ENCODE assay signal across 14 mouse cellular contexts in the genomic region with DNA sequence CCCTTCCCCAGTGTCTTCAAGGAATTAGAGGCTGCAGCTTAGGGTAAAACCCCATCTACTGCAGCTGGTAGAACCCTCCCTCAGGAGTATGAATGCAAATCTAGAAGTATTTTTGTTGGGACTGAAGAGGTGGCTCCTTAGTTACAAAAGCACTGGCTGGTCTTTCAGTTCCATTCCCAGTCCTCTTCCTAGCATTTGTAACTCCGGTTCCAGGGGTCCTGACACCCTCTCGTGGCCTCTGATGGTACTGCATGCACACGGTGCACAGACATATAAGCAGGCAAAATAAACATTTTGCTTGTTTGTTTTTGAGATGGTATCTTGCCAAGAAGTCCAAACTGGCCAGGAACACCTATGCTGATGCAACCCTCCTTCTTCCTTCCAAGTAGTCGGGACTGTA. TPM values are rescaled to one million over a fixed set of nuclear protein-coding genes. Genes with fewer than 3 reads are reported as not detected.
DNase-seq lines count a peak whose midpoint lies in the region; ATAC-seq and TF ChIP-seq lines count a peak whose summit lies in the region.
"Had no signal": no experiment of that assay in that cellular context is flagged by ENCODE, and none has a peak within 500 bp of the region (broad histone marks: within the 10 kb centered on the region; RNA-seq: fewer than 3 reads in every experiment).

No protein-coding gene starts in this region.

- intact Hi-C loops in gastrocnemius, adult 2 months (cut with DNase I): no loop called here

- no peaks in the 10 kb centered on the region for H3K36me3 ChIP-seq in liver, embryonic 14.5 days (replicated peaks; ENCODE audit: control insufficient read depth, insufficient read depth, low read depth)
- no peaks in the 10 kb centered on the region for H3K36me3 ChIP-seq in liver, embryonic 12.5 days
- no peaks in the 10 kb centered on the region for H3K36me3 ChIP-seq in embryonic facial prominence, embryonic 10.5 days (replicated peaks)
- H3K36me3 ChIP-seq: embryonic facial prominence, embryonic 12.5 days; hindbrain, embryonic 15.5 days; neural tube, embryonic 13.5 days had no signal

- H3K4me2 ChIP-seq in liver, embryonic 14.5 days (ENCODE audit: low read depth): no peak overlapping the region
- no peak overlapping the region for H3K4me2 ChIP-seq in liver, embryonic 12.5 days
- H3K4me2 ChIP-seq: embryonic facial prominence, embryonic 12.5 days; hindbrain, embryonic 15.5 days; neural tube, embryonic 13.5 days had no signal

- no peak for TF ChIP-seq EP300 in liver, embryonic 14.5 days (IDR thresholded peaks at IDR 0.05; ENCODE audit: low read depth)

- ATAC-seq in liver, embryonic 14.5 days (ENCODE audit: insufficient read depth): no peak
- ATAC-seq in liver, embryonic 12.5 days: no peak

- no peaks in the 10 kb centered on the region for H3K27me3 ChIP-seq in liver, embryonic 14.5 days (ENCODE audit: control insufficient read depth, insufficient read depth, low read length)
- H3K27me3 ChIP-seq in liver, embryonic 12.5 days (replicated peaks): no peaks in the 10 kb centered on the region
- H3K27me3 ChIP-seq in embryonic facial prominence, embryonic 10.5 days (replicated peaks; ENCODE audit: low read depth, poor library complexity, severe bottlenecking): no peaks in the 10 kb centered on the region; the same call in 1 of the 2 replicates
- H3K27me3 ChIP-seq: embryonic facial prominence, embryonic 12.5 days; neural tube, embryonic 13.5 days had no signal

- no peak overlapping the region for H3K27ac ChIP-seq in gastrocnemius, adult 2 months
- no peak overlapping the region for H3K27ac ChIP-seq in liver, embryonic 14.5 days
- no peak overlapping the region for H3K27ac ChIP-seq in liver, embryonic 12.5 days
- no peak overlapping the region for H3K27ac ChIP-seq in embryonic facial prominence, embryonic 10.5 days (replicated peaks)
- H3K27ac ChIP-seq: embryonic facial prominence, embryonic 12.5 days; hindbrain, embryonic 15.5 days; neural tube, embryonic 13.5 days had no signal

- WGBS in liver, embryonic 14.5 days (ENCODE audit: insufficient replicate concordance): 55% methylated on average over 4 of the region's 4 CpGs
- WGBS in liver, embryonic 12.5 days (ENCODE audit: insufficient replicate concordance): 58% methylated on average over 4 of the region's 4 CpGs
- WGBS in embryonic facial prominence, embryonic 10.5 days: 68% methylated on average over 4 of the region's 4 CpGs

- H3K4me1 ChIP-seq in liver, embryonic 14.5 days (replicated peaks; ENCODE audit: control insufficient read depth in 2 of 2, insufficient read depth in 2 of 2, low read length in 1 of 2): no peaks in the 10 kb centered on the region
- no peaks in the 10 kb centered on the region for H3K4me1 ChIP-seq in liver, embryonic 12.5 days
- H3K4me1 ChIP-seq in embryonic facial prominence, embryonic 10.5 days: peaks cover 6% of the 10 kb centered on the region

- peak; percentile 32 for TF ChIP-seq CTCF in gastrocnemius, adult 2 months (IDR thresholded peaks at IDR 0.05)
- peak; percentile 66 for TF ChIP-seq CTCF in liver, embryonic 14.5 days (IDR thresholded peaks at IDR 0.05; ENCODE audit: low read depth)

- H3K9me3 ChIP-seq in liver, embryonic 14.5 days (ENCODE audit: control insufficient read depth, low read length): no peaks in the 10 kb centered on the region
- no peaks in the 10 kb centered on the region for H3K9me3 ChIP-seq in liver, embryonic 12.5 days (replicated peaks)
- H3K9me3 ChIP-seq in embryonic facial prominence, embryonic 10.5 days: no peaks in the 10 kb centered on the region
- H3K9me3 ChIP-seq: embryonic facial prominence, embryonic 12.5 days; hindbrain, embryonic 15.5 days; neural tube, embryonic 13.5 days had no signal

- no peak for DNase-seq in gastrocnemius, adult 2 months
- no peak for DNase-seq in gastrocnemius, adult 18-20 months (ENCODE audit: low spot score)
- no peak for DNase-seq in liver, embryonic 14.5 days (ENCODE audit: low read depth in 3 of 3, low spot score in 3 of 3)
- peak; percentile 69 for DNase-seq in ES-CJ7 (ENCODE audit: low read depth, low spot score)
- DNase-seq in embryonic facial prominence, embryonic 10.5 days (ENCODE audit: low spot score): peak; percentile 27
- no peak for DNase-seq in urinary bladder, postnatal 25 days (ENCODE audit: low spot score)
- DNase-seq in urinary bladder, postnatal 10 days (ENCODE audit: low spot score): no peak
- DNase-seq: heart, adult 18-20 months; thymus, adult 18-20 months had no signal

- H3K4me3 ChIP-seq in gastrocnemius, adult 2 months: no peak overlapping the region
- H3K4me3 ChIP-seq in liver, embryonic 14.5 days (ENCODE audit: insufficient read depth in 1 of 2, low read depth in 2 of 2, low read length in 2 of 2): no peak overlapping the region
- H3K4me3 ChIP-seq in liver, embryonic 12.5 days: no peak overlapping the region
- H3K4me3 ChIP-seq in embryonic facial prominence, embryonic 10.5 days: no peak overlapping the region
- H3K4me3 ChIP-seq: embryonic facial prominence, embryonic 12.5 days; hindbrain, embryonic 15.5 days; neural tube, embryonic 13.5 days had no signal

- H3K9ac ChIP-seq in liver, embryonic 14.5 days (replicated peaks): no peak overlapping the region
- H3K9ac ChIP-seq in liver, embryonic 12.5 days: no peak overlapping the region
- H3K9ac ChIP-seq: embryonic facial prominence, embryonic 12.5 days; hindbrain, embryonic 15.5 days; neural tube, embryonic 13.5 days had no signal

RNA-seq across cellular contexts. Expression of gene Gas7, which starts 23.4 kb away (rescaled TPM):
- total RNA-seq in gastrocnemius, adult 2 months (2021): 1 to 10 TPM; 6.8 to 8.5 TPM
- 1 to 10 TPM; 6.4 to 8.1 TPM for total RNA-seq in gastrocnemius, adult 18-20 months (2021)
- polyA plus RNA-seq in liver, embryonic 14.5 days (2012; rRNA removed): 0.48 and 0.49 TPM in 2 replicates
- 0.77 and 1.1 TPM in 2 replicates for polyA plus RNA-seq in liver, embryonic 14.5 days (2014; fragmentation: Nextera tagmentation; extraction: Ambion mirVana)
- 1.8 and 2.1 TPM in 2 replicates for polyA plus RNA-seq in liver, embryonic 12.5 days (2016; fragmentation: Nextera tagmentation; extraction: Ambion mirVana)
- 3.5 and 4.0 TPM in 2 replicates for polyA plus RNA-seq in embryonic facial prominence, embryonic 10.5 days (2016; fragmentation: Nextera tagmentation; extraction: Ambion mirVana)
- polyA plus RNA-seq: C2C12 had no signal

Comparison
In these comparisons a context has a peak if more than half of its experiments do, and no peak if none do; other contexts are left out.
1. DNase-seq: peak in ES-CJ7 (single experiment) and embryonic facial prominence, embryonic 10.5 days (single experiment); none in gastrocnemius, adult 2 months (single experiment), gastrocnemius, adult 18-20 months (single experiment), liver, embryonic 14.5 days (0 of 3), urinary bladder, postnatal 25 days (single experiment) and urinary bladder, postnatal 10 days (single experiment).